ENCODE assay signal across 8 mouse cellular contexts in genomic region chr5:96221812-96222585, GRCm38 (mm10). TPM values are rescaled to one million over a fixed set of nuclear protein-coding genes. Genes with fewer than 3 reads are reported as not detected.
A peak's percentile ranks its signal among the peaks of the same experiment; 100 is the strongest.
DNase-seq lines count a peak whose midpoint lies in the region; ATAC-seq lines count a peak whose summit lies in the region.

No protein-coding gene starts in this region.

- no peaks in the 10 kb centered on the region for H3K27me3 ChIP-seq in intestine, embryonic 15.5 days (replicated peaks)
- no peaks in the 10 kb centered on the region for H3K27me3 ChIP-seq in liver, embryonic 16.5 days (ENCODE audit: control insufficient read depth, insufficient read depth, low read depth, low read length)
- H3K27me3 ChIP-seq in splenic B cell, adult 2 months (ENCODE audit: control insufficient read depth, insufficient read depth, low read length, poor library complexity, severe bottlenecking) = no peaks in the 10 kb centered on the region

- H3K4me3 ChIP-seq in intestine, embryonic 15.5 days (replicated peaks) = no peak overlapping the region
- H3K4me3 ChIP-seq in liver, embryonic 16.5 days (ENCODE audit: low read depth, low read length) = no peak overlapping the region

- H3K27ac ChIP-seq in intestine, embryonic 15.5 days = peak overlapping the region; percentile 51
- H3K27ac ChIP-seq in liver, embryonic 16.5 days (ENCODE audit: low read length) = peak overlapping the region; percentile 72

- 43% methylated on average over 5 of the region's 5 CpGs for WGBS in intestine, embryonic 15.5 days
- WGBS in liver, embryonic 16.5 days (ENCODE audit: insufficient replicate concordance) = 19% methylated on average over 5 of the region's 5 CpGs

- H3K9ac ChIP-seq in intestine, embryonic 15.5 days = no peak overlapping the region
- H3K9ac ChIP-seq in liver, embryonic 16.5 days (ENCODE audit: low read depth, low read length) = no peak overlapping the region

- no peak overlapping the region; the same call in 1 of the 2 replicates for H3K4me2 ChIP-seq in intestine, embryonic 15.5 days (replicated peaks)
- peak overlapping the region; percentile 17 for H3K4me2 ChIP-seq in liver, embryonic 16.5 days (ENCODE audit: low read depth, low read length)

- no peaks in the 10 kb centered on the region for H3K36me3 ChIP-seq in intestine, embryonic 15.5 days
- H3K36me3 ChIP-seq in liver, embryonic 16.5 days (ENCODE audit: control insufficient read depth, insufficient read depth) = no peaks in the 10 kb centered on the region; the same call in 1 of the 2 replicates
- H3K36me3 ChIP-seq in splenic B cell, adult 2 months (ENCODE audit: control insufficient read depth, insufficient read depth, low read length, poor library complexity, severe bottlenecking) = peaks cover 4% of the 10 kb centered on the region; the same call in 1 of the 2 replicates

- peaks cover 12% of the 10 kb centered on the region; the same call in 1 of the 2 replicates for H3K4me1 ChIP-seq in intestine, embryonic 15.5 days (replicated peaks)
- peaks cover 13% of the 10 kb centered on the region for H3K4me1 ChIP-seq in liver, embryonic 16.5 days (ENCODE audit: control insufficient read depth, low read depth, low read length)

- no peaks in the 10 kb centered on the region for H3K9me3 ChIP-seq in intestine, embryonic 15.5 days
- H3K9me3 ChIP-seq in liver, embryonic 16.5 days (replicated peaks; ENCODE audit: control insufficient read depth, low read length) = no peaks in the 10 kb centered on the region

- DNase-seq in layer of hippocampus, adult 18-20 months (ENCODE audit: low spot score in 2 of 2) = peak; percentile 21 to 59
- no peak for DNase-seq in layer of hippocampus, postnatal 10 days (ENCODE audit: low spot score in 2 of 2)
- peak; percentile 65 for DNase-seq in cerebellum, adult 11 months
- DNase-seq in splenic B cell, adult 2 months (ENCODE audit: low read depth, low spot score) = peak; percentile 93
- no peak for DNase-seq in thymus, postnatal 25 days
- no peak for DNase-seq in left cerebral cortex, adult 8-10 months (ENCODE audit: low spot score in 2 of 2)

- peak; percentile 96 for ATAC-seq in intestine, embryonic 15.5 days
- ATAC-seq in liver, embryonic 16.5 days (ENCODE audit: low read depth) = peak; percentile 84

RNA-seq across cellular contexts. Expression of gene Mrpl1, which starts 12.7 kb away (rescaled TPM):
- total RNA-seq in layer of hippocampus, adult 18-20 months (2021) = 10 to 100 TPM; 14.4 to 14.9 TPM
- total RNA-seq in layer of hippocampus, postnatal 10 days (2021) = 10 to 100 TPM; 15.0 to 15.3 TPM
- 27.5 and 28.9 TPM in 2 replicates for polyA plus RNA-seq in intestine, embryonic 15.5 days (2015; fragmentation: Nextera tagmentation; extraction: Ambion mirVana)
- 14.0 and 14.8 TPM in 2 replicates for polyA plus RNA-seq in liver, embryonic 16.5 days (2015; fragmentation: Nextera tagmentation; extraction: Ambion mirVana)
- 10 to 100 TPM; 13.4 to 16.1 (median 15.8) TPM for total RNA-seq in left cerebral cortex, adult 8-10 months (2022)

RNA-seq across cellular contexts. Expression of gene Cnot6l, which starts 58.0 kb away (rescaled TPM):
- 10 to 100 TPM; 70.1 to 80.2 TPM for total RNA-seq in layer of hippocampus, adult 18-20 months (2021)
- total RNA-seq in layer of hippocampus, postnatal 10 days (2021) = 10 to 100 TPM; 63.3 to 80.5 TPM
- 22.7 and 26.0 TPM in 2 replicates for polyA plus RNA-seq in intestine, embryonic 15.5 days (2015; fragmentation: Nextera tagmentation; extraction: Ambion mirVana)
- polyA plus RNA-seq in liver, embryonic 16.5 days (2015; fragmentation: Nextera tagmentation; extraction: Ambion mirVana) = 4.6 and 4.9 TPM in 2 replicates
- 10 to 100 TPM; 69.8 to 80.3 (median 75.0) TPM for total RNA-seq in left cerebral cortex, adult 8-10 months (2022)

Comparison
In these comparisons a context has a peak if more than half of its experiments do, and no peak if none do; other contexts are left out.
1. DNase-seq: peak in layer of hippocampus, adult 18-20 months (2 of 2), cerebellum, adult 11 months (single experiment) and splenic B cell, adult 2 months (single experiment); none in layer of hippocampus, postnatal 10 days (0 of 2), thymus, postnatal 25 days (single experiment) and left cerebral cortex, adult 8-10 months (0 of 2).